Mouse (Mus musculus) spleen, adult 12 weeks (tissue): ENCODE results near the gene Ehd3.
"Not testable (repeated sequence)": the region's sequence is repeated elsewhere in the genome, so short reads cannot be mapped to it uniquely, and the experiment has no call there.

Experiments
- DNase-seq: peaks from one replicate; pipeline ENCODE4 v3.0.0; 2022; ENCODE audit warnings: low spot score

Ehd3 gene

GRCm38 (mm10) chr17:73826106-73826505 is 22.2 kb downstream of the Ehd3 start:
- no peak for DNase-seq

GRCm38 (mm10) chr17:73827446-73827845 is 23.5 kb downstream of the Ehd3 start:
- DNase-seq, result no peak

GRCm38 (mm10) chr17:73830511-73830910 is 26.6 kb downstream of the Ehd3 start:
- no peak for DNase-seq

- no peak for DNase-seq
Measured at GRCm38 (mm10) chr17:73831427-73831826, 27.5 kb downstream of the Ehd3 start.

- DNase-seq, result no peak
Measured at GRCm38 (mm10) chr17:73832901-73833300, 29.0 kb downstream of the Ehd3 start.

- no peak for DNase-seq
Measured at GRCm38 (mm10) chr17:73833474-73833873, 29.5 kb downstream of the Ehd3 start.

GRCm38 (mm10) chr17:73836601-73837000 is 32.7 kb downstream of the Ehd3 start:
- DNase-seq, result no peak

- DNase-seq, result no peak
Measured at GRCm38 (mm10) chr17:73837244-73837643, 33.3 kb downstream of the Ehd3 start.

GRCm38 (mm10) chr17:73839086-73839835 is 35.3 kb downstream of the Ehd3 start:
- no peak for DNase-seq

- DNase-seq, result not testable (repeated sequence)
Measured at GRCm38 (mm10) chr17:73839876-73840275, 35.9 kb downstream of the Ehd3 start.

GRCm38 (mm10) chr17:73842963-73843362 is 39.0 kb downstream of the Ehd3 start:
- no peak for DNase-seq

GRCm38 (mm10) chr17:73845632-73846031 is 41.7 kb downstream of the Ehd3 start:
- DNase-seq, result no peak

- no peak for DNase-seq
Measured at GRCm38 (mm10) chr17:73847399-73847798, 43.5 kb downstream of the Ehd3 start.

GRCm38 (mm10) chr17:73853041-73853440 is 49.1 kb downstream of the Ehd3 start:
- DNase-seq, result no peak

GRCm38 (mm10) chr17:73853717-73854116 is 49.8 kb downstream of the Ehd3 start:
- DNase-seq, result no peak

GRCm38 (mm10) chr17:73869008-73869685 is 65.2 kb downstream of the Ehd3 start:
- DNase-seq, result no peak

- DNase-seq, result no peak
Measured at GRCm38 (mm10) chr17:73870956-73871605, 67.1 kb downstream of the Ehd3 start.

GRCm38 (mm10) chr17:73875268-73875667 is 71.3 kb downstream of the Ehd3 start:
- DNase-seq, result no peak

GRCm38 (mm10) chr17:73875674-73876073 is 71.7 kb downstream of the Ehd3 start:
- DNase-seq, result no peak

GRCm38 (mm10) chr17:73879262-73879916 is 75.5 kb downstream of the Ehd3 start:
- no peak for DNase-seq

- no peak for DNase-seq
Measured at GRCm38 (mm10) chr17:73880286-73880685, 76.4 kb downstream of the Ehd3 start.

GRCm38 (mm10) chr17:73881295-73881694 is 77.4 kb downstream of the Ehd3 start:
- DNase-seq, result no peak
